Mouse (Mus musculus): ENCODE measurements around the gene Dok7.
A peak's percentile ranks its signal among the peaks of the same experiment; 100 is the strongest.

GRCm38 (mm10) chr5:35088785-35089613 lies 32.4 kb downstream of the Dok7 start:
- TF ChIP-seq CTCF (IDR thresholded peaks at IDR 0.05; ENCODE audit: borderline replicate concordance, control insufficient read depth, extremely low read depth, insufficient read depth, low read length, poor library complexity) (peak; percentile 75; the same call in 1 of the 2 replicates), POLR2A (IDR thresholded peaks at IDR 0.05; ENCODE audit: control insufficient read depth, extremely low read depth, insufficient read depth, low read length, poor library complexity) (no peak)

Measured in thymus, adult 2 months (tissue).